Mouse (Mus musculus) layer of hippocampus, postnatal 10 days (tissue): ENCODE results near the gene Trim8. TPM values are rescaled to one million over a fixed set of nuclear protein-coding genes. Genes with fewer than 3 reads are reported as not detected.

Experiments used
- DNase-seq, 2 experiments: peaks; one replicate each; pipeline ENCODE4 v3.0.0; 2021; ENCODE audit warnings: low spot score in 2 of 2
- total RNA-seq, 2 experiments: library from RNA; stranded (reverse); gene quantifications; 2 replicates each; pipeline ENCODE4 v1.2.3; 2021

The Trim8 gene
- total RNA-seq, 2 experiments from 2014 or later, result 108 to 111 TPM

GRCm38 (mm10) chr19:46547565-46547964 lies 46.1 kb downstream of the Trim8 start:
- no peak for DNase-seq

GRCm38 (mm10) chr19:46548110-46548509 lies 46.6 kb downstream of the Trim8 start:
- DNase-seq, result no peak

- DNase-seq, result no peak
Observed at GRCm38 (mm10) chr19:46550385-46550784, 48.9 kb downstream of the Trim8 start.

- DNase-seq, result no peak
Observed at GRCm38 (mm10) chr19:46552496-46552895, 51.0 kb downstream of the Trim8 start.

GRCm38 (mm10) chr19:46553541-46553955 lies 52.0 kb downstream of the Trim8 start:
- peak; percentile 70 for DNase-seq

GRCm38 (mm10) chr19:46558009-46558408 lies 56.5 kb downstream of the Trim8 start:
- DNase-seq, result no peak

- no peak for DNase-seq
Observed at GRCm38 (mm10) chr19:46558631-46559030, 57.1 kb downstream of the Trim8 start.

GRCm38 (mm10) chr19:46562132-46562531 lies 60.6 kb downstream of the Trim8 start:
- peak; percentile 65 to 71 for DNase-seq

- no peak for DNase-seq
Observed at GRCm38 (mm10) chr19:46562581-46563515, 61.3 kb downstream of the Trim8 start.

GRCm38 (mm10) chr19:46563603-46564002 lies 62.1 kb downstream of the Trim8 start:
- DNase-seq, result no peak

- DNase-seq, result no peak
Observed at GRCm38 (mm10) chr19:46564043-46564462, 62.6 kb downstream of the Trim8 start.

Other genes starting within 250 kb of the Trim8 start
- 1 to 10 TPM; 3.1 to 3.2 TPM for gene Nfkb2, start 197.4 kb upstream of the Trim8 start, total RNA-seq
- 100 to 1,000 TPM; 686 to 714 TPM for gene Psd, start 174.5 kb upstream of the Trim8 start, total RNA-seq
- 10 to 100 TPM; 30.2 to 33.6 TPM for gene Fbxl15, start 173.5 kb upstream of the Trim8 start, total RNA-seq
- gene Cuedc2, start 163.0 kb upstream of the Trim8 start, total RNA-seq, result 100 to 1,000 TPM; 173 to 178 TPM
- 10 to 100 TPM; 24.4 to 26.4 TPM for gene Mfsd13a, start 160.6 kb upstream of the Trim8 start, total RNA-seq
- 1 to 10 TPM in 1 of 2 experiments, under 1 TPM in 1; 0.89 to 1.3 TPM for gene 2310034G01Rik, start 151.4 kb upstream of the Trim8 start, total RNA-seq
- gene Actr1a, start 106.0 kb upstream of the Trim8 start, total RNA-seq, result 100 to 1,000 TPM; 233 to 238 TPM
- 10 to 100 TPM; 20.8 to 21.9 TPM for gene Sufu, start 104.8 kb upstream of the Trim8 start, total RNA-seq
- gene Arl3, start 71.5 kb downstream of the Trim8 start, total RNA-seq, result 100 to 1,000 TPM; 133 to 138 TPM
- 1 to 10 TPM; 8.5 to 9.9 TPM for gene Sfxn2, start 71.7 kb downstream of the Trim8 start, total RNA-seq
- gene Wbp1l, start 97.4 kb downstream of the Trim8 start, total RNA-seq, result 10 to 100 TPM; 32.5 to 39.0 TPM
- not detected for gene Cyp17a1, start 171.5 kb downstream of the Trim8 start, total RNA-seq
- gene Borcs7, start 188.2 kb downstream of the Trim8 start, total RNA-seq, result 10 to 100 TPM; 16.7 to 20.1 TPM
- 10 to 100 TPM; 13.4 to 16.7 TPM for gene As3mt, start 205.8 kb downstream of the Trim8 start, total RNA-seq